Mouse (Mus musculus): ENCODE measurements at regions not wholly inside any gene's neighbourhood (a gene's known extent, or its start where the extent isn't known, plus 50 kb on each side); places are given as distances from the start of the nearest gene placed in this dataset.
"Not testable (repeated sequence)": the region's sequence is repeated elsewhere in the genome, so short reads cannot be mapped to it uniquely, and the experiment has no call there.

DNA sequence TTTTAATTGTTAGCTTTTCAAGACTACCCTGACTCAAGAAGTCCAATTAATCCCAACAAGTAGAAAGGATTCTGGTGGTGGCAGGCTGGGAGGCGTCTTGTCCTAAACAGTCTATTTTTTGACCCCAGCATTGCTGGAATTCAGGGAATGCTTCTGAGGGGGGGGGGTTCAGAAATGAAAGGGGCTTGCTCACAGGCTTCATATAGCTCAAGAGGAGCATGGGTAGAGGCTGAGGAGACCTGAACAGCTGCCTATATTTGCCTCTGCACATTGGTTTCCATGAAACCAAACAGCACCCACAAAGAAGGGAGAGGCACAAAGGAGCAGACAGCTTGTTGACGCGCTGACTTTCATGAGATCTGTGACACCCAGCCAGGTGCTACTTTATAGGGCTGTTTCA is 247.3 kb downstream of the Fgf9 start:
- no peak for DNase-seq

DNA sequence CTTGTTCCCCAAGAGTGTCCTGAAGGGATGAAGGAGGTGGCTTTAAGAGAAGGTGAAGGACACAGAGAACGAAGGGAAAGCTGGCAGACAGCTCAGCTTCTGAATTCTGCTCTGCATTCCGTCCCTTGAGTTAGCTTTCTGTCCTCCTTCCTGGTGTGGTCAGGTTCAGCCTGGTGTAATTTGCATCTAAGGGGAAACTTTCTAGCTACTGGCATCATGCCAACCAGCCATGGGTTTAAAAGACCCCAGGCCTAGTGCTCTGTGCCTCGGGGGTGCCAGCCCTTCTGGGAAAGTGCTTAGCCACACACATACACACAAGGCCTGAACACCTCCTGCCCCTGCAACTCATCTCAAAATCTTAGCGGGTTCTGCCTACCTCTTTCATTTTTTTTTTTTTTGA is 246.9 kb downstream of the Fgf9 start:
- DNase-seq: peak; percentile 64

DNA sequence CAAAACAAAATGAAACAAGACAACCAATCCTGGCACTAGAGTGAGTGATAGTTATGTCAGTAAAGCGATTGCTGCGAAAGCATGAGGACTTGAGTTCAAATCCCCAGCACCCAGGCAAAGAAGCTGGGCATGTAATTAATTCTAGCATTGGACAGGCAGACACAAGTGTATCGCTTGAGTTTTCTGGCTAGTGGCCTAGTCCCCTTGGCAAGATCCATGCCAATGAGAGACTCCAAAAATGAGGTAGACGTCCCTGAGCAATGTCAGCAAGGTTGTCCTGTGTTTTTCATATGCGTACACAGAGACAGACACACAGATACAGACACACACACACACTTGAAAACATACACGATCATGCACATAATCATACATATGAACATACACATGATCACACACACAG is 237.3 kb downstream of the Fgf9 start:
- DNase-seq: no peak

DNA sequence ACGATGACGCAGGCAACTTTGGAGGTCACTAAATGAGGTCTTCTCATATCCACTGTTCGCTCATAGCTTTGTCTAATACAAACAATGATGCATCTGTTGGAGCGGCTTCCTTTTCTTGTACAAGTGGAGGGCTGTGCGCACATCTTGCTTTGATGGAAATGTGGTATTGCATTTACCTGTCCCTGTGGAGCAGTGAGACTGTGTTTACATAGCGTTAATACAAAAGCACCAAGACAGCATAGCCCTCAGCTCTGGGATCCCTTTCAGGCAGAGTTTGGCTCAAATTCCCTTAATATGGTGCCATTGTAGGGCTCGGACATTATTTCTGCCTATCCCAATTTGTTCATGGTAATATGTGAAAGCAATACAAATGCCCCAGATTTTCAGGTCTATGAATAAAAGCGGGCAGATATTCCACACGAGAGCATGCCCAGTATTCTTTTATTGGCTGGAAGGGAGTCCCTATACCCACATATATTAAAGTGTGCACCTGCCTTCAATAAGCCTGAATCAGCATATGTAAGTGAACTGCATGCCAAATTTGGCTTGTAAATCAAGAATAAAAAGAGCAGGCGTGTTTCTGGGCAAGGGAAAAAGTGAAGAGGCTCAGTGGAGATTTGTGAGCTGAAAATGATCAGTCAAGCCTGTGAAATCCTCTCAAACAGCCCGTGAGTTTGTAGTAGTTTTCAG is 236.6 kb downstream of the Fgf9 start:
- DNase-seq: no peak

DNA sequence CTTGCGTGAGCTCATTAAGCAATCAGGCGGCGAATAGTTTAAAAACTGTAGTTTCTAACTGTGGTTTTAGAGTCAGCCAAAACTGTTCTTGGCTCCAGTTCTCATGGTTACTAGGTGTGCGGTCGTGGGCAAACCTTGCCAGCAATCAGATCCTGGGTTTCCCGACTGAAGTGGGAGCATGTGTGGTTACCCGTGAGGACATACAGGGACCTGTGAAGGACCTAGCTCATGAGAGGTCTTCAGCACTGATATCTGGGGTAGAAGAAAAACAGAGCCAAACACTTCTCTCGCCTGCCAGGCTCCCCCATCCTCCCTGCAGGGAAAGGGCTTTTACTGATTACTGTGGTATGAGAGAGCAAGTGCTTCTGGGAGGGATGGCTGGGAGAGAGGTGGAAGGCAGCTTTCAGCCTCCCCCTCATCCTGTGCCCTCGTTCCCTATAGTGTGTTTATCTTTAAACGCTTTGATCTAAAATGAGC is 230.1 kb downstream of the Fgf9 start:
- DNase-seq: peak; percentile 92

DNA sequence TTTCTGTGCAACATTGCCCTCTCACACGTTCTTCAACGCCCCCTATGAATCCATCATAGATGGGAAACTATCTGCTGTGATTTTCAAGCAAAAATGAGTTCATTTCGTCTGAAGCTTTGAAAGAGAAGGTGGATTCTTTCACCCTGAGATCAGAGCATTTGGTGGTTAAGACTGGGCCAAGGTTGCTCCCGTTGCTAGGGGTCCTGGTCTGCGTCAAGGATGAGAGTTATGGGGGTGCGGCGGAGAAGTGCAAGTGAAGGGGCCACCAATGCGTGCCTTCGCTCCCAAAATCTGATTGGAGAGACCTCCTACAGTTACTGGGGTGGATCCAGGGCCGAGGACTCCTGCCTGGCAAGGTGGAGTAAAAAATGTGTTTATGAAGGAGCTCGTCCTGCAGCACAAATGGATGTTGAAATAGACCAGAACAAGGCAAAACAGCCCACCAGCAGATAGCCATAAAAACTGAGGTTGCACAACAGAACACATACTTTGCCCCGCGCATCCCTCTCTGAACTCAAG is 215.7 kb downstream of the Fgf9 start:
- no peak for DNase-seq

DNA sequence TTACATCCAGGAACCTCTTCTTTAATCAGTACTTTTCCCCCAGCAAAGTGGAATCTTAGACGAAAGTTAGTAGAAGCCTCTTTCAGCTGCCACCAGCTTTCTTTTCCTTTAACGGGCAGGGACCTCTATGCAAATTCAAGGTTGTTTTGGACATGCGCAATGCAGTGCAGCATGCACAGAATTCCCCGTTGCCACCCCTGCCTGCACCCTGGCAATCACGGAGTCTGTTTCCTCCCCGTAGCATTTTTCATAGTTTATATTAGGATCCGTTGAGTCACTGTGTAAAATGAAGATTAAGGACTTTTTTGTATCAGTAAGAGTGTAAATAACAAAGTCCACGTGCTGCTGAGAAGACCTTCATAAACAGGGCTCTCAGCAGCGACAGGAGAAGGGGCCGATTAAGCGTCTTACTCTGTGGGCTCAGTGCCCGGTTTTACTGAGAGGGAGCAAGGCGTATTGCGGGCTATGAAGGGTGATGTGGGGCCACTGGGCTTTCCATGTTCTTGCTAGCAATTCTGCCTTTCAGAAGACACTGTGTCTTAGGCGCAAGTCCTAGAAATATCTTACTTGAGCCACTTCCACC is 212.5 kb downstream of the Fgf9 start:
- no peak for DNase-seq

DNA sequence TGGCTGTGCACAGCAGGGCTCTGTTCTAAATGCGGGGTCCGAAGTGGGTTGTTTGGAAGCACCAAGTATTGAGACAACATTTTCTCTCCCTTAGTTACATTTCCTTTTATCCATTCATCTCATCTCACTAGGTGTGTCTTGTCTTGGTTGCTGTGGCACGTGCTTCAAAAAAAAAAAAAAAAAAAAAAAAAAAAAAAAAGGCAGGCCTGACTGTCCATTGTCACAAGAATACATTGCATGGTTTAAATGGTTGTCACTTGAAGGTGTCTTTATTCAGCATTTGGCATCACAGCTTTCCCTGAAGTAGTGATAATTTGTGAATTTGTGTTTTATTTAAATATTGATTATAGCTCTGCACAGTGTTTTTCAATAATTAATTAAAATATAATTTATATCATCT is 211.9 kb downstream of the Fgf9 start:
- DNase-seq: no peak

DNA sequence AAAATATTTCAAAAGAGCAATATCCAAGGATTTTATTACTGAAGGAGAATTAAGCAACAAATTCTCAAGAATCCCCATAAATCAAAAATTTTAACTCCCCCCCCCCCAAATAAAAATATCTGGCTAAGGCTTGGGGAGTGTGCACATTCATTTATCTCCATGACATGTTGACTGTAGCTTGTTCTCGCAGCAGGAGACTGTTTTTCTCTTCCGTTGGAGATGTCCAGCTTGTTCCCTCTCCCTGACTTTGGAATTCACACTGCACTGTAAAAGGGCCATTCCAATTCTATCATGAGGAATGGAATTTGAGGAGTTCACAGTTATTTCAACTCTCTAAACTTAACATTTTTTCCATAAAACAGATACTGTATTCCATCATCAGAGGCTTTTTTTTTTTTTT is 204.1 kb downstream of the Fgf9 start:
- DNase-seq: not testable (repeated sequence)

DNA sequence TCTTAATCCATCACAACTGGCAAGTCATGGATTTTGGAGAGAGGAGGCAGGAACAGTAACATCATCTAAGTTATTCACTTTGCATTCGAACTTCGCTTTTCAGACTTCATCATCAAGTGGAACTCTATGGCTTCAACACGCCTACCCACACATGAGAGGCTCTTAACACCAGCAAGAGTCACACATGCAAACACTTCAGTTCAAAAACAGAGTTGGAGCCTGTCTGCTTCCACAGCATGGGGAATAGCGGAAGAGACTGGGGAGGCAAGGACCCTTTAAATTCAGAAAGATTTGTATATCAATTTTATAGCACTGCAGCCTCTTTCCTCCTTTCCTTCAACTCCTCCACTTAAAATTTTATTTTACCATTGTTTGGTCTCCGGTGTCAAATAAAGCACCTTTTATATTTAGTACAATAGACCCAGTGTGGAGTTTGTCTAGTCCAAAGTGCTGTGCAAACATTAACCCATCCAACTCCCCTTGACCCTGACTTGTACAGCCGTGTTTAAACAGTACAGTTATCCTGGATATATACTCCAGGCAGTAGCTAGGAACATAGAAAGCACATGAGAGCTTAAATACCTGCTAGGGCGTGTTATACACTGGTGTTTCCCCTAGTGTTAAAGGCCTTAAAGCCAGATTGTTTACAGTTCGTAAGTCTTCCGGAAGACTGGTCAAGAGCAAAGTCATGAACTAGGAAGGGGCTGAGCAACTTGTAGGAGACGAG is 203.5 kb downstream of the Fgf9 start:
- no peak for DNase-seq

DNA sequence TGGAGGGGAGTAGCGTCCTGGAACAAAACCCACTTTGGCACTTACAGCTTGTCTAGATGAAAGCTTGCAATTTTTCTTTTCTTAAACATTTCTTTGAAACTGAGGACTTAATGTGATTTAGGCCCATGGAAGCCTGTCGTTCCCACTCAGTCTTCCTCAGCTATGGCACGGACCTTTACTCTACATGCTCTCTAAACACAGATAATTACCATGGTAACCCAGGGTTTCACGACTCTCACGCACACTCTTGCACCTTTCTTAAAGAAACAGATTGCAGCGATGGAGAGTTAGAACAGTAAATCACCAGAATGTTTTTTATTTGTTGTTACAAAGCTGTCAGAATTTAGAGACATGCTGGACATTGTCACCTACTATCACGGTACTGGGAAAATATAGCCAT is 195.0 kb downstream of the Fgf9 start:
- DNase-seq: no peak

DNA sequence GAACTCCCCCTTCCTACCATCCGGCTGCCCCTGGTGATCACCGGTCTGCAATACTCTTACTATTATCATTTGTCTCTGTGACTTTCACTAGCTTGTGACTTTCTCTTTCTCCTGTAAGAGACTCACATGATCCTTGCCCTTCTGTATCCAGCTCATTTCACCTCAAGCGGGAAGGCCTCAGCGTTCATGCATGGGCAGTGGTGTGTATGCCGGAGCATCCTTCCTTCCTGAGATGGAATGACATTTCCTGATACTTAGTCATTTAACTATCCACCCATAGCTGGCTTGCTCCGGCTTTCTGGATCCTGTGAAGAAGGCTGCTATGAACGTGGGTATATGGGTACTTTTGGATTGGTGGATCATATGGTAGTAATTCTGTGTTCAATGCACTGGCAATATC is 194.1 kb downstream of the Fgf9 start:
- DNase-seq: no peak

DNA sequence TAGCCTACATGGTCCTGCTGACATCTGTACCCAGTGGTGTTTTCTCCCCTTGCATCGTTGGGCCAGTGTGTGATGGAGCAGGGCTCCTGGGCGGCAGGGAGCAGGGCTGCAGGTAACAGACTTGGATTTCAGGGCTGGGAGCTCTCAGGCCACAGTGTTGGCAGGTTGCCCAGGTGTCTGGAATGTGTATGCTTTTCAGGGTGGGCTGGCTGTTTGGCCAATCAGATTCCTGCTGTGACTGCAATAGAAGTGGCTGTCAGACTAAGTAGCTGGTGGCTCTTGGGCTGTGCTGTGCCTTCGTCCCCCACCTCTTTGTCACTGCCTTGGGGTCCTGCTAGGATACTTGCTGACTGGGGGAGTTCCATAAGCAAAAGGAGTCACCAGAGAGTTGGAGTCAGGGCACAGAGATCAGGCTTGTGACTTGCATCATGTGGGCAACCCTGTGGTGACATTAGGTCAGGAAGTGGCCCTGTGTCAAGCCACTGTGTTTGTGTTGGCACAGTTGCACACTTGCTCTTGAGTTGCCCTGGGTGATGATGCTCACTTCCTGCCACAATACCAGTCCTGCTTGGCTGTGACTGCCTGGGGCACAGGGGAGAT is 183.1 kb downstream of the Fgf9 start:
- peak; percentile 94 for DNase-seq

DNA sequence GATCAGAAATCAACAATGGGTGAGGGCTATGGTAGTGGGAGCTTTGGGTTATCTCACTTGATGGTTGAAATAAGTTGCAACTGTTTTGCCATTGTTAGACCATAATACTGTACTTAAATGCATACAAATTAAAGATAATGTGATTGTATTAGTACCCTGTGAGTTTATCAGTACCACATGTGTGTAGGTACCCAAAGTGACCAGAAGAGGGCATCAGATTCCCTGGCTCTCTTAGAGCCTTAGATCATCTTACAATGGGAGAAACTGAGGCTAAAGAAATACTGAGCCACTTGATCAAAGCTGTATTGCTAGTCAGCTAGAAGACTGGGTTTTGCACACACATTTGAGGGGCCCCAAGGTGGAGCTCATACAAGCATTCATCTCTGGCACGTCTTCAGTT is 155.5 kb downstream of the Fgf9 start:
- DNase-seq: peak; percentile 23

DNA sequence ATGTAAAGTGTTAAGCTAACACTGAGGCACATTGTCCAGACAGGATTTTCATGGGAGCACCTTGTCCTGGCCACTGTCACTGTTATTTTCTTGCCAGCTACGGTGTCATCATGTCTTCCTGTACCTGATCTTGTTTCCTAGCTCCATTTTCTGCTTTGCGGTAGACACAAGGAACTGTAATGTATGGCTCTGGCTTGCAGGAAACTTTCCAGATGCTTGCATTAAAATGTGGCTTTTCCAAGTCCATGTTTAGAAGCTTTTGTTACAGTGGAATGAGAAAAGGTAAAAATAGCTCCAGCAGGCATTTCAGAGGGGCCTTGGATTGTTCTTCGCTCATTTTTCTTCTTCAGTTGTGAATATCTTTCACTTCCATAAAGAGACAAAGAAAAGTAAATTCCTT is 154.1 kb downstream of the Fgf9 start:
- DNase-seq: no peak

DNA sequence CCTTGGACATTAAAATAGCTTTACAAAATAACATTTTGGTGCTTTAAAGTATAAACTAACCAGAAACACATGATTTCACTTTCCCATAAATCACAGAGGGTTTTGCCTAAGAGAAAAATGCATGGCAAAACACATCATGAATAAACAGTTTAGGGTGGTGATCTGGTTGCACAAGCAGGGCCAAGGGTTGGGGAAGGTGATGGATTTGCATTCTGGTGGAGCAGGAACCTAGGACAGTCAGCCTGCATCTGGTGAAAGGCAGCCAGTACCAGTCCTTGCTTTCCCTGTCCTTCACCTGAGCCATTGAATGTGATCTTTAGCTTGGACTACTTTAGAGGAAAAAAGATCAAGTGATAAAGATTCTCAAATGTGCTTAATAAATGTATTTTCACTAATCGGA is 138.1 kb downstream of the Fgf9 start:
- peak; percentile 28 for DNase-seq

DNA sequence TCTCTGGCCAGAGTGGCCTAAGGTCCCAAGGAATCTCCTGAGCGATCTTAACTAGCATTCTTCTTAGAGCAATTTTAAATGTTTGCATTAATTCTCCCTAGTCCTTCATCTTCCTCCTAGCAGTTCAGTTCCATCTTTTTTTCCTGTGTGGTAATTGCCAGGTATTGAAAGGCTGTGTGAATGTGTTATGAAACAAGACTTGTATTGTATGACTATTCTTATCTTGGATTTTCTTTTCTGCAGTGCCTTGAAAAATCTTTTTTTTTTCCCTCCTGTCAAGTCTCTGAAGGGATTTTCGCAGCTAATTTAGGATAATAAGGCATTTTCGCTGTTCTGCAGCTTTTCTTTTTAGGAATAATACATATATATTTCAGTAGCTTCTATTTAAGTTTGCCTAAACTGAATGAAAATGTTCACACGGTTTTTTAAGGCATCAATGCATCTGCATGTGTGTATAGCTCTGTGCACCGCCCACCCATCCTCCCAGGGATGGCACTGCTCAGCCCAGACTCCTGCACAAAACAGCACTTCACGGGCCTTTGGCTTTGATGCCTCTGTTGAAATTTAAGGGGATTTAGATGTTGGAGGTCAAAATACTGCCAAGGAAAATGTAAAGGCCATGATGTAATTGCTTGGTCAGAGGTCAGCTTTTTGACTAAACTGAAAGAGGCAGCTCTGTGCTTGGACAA is 132.4 kb downstream of the Fgf9 start:
- DNase-seq: peak; percentile 18

DNA sequence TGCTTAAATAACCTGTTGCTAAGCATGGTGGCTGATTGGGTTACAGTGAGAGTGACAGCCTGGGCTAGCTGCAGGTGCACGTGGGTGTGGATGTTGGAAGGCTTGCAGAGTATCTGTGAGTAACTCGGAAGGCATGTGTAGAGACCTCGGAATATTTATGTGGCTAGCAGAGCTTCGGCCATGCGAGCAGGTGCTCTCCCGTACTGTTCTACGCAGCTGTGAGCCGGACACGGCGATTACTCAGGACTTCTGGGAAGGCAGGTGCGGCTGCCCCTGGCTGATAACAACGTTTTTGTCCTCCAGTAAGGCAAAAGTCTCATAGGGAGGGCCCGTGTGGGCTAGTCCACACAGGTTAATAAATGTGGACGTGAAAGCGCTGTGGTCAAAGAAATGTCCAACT is 119.6 kb downstream of the Fgf9 start:
- DNase-seq: peak; percentile 72

DNA sequence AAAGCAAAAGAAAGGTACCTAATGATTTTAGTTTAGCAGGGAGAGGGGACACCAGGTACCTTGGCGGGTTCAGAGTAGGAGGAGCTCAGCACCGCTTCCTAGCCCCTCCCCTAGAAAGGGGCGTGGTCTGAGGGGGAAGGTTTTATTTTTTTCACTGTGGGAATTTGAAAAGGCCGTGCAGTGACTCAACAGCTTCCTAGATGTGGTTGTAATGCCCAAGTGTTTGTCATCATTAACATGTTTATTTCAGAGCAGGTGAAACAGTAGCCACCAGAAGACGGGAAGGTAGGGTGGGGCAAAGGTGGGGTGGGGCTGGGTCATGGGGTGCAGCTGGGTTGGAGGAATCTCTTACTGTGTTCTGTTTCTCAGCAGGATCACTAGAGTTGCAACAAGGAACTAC is 112.5 kb downstream of the Fgf9 start:
- DNase-seq: peak; percentile 42

DNA sequence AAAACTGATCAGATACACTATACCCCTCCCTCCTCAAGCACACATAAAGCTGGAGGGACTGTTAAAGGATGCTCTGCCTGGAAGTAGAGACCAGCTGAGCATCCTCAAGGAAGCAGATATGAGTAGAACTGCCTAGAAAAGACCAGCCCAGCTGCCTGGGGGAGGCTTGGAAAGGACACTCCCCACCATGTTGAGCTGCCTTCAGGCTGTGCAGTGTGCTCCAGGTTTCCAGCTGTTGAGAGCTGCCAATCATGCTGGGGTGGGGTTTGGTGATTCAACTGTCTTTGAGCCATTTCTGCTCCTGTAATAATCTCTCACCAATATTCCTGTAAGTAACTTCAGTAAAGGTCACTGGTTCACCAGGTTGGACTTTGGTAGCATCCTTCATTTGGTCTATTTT is 110.4 kb downstream of the Fgf9 start:
- DNase-seq: peak; percentile 66

DNA sequence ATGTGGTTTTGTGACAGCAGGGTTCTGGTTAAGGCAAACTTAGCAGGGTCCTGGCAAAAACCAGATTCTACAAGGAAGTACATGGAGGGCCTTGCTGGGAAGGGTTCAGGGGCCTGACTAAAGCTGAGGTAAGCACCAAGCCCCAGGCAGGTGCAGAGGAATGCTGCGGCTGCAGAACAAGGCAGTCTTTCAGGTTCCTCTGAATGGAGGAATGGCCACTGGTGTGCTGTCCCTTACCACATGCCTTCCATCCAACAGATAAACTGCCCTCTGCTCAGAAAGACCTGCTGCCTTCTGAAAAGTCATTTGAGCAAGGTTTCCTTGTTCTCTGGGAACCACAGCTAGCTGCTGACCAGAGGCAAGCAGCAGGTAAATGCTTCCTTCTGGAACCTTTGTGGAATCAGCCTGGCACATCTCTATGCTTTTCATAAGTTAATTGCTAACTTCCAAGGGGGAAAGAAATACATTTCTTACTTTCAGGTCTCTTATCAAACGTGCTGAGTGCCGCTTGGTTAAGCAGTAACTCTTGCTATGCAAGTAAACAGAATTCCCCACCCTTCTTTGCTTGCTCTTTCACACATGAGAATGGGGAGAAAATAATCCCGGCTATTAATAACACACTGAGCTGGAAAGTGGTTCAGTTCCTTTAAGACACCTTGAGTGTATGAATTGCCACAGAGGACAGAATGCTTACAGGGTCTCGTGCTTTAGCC is 105.5 kb downstream of the Fgf9 start:
- peak; percentile 64 for DNase-seq

DNA sequence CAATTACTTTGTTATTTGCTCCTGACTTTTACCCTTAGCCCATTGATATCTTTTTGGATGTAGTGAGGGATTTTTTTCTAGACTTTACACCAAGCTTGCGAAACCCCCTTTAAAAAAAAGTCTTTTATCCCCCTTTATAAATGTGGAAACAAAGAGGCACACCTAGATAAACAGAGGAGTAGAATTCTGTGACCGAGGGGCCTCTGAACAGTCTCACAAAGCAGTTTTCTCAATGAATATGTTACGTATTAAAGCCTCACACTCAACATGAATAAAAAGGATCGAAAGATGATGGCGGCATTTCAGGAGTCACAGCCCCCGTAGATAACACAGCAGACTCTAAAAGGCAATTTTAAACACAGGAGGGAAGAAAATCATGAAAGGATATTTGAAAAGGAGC is 104.2 kb downstream of the Fgf9 start:
- peak; percentile 17 for DNase-seq
